Mouse (Mus musculus) cerebellum, adult 2 months (tissue): ENCODE results near the gene Dennd5b.

Source experiments
- CTCF ChIP-seq: fragments of 200-500 bp; IDR thresholded peaks from 2 replicates; pipeline ENCODE4 v1.5.1; 2011; ENCODE audit warnings: low read depth, mild to moderate bottlenecking, control low read depth, low read length, moderate library complexity, borderline replicate concordance; ENCODE audit not compliant: insufficient read depth
- POLR2A ChIP-seq: fragments of 200-500 bp; IDR thresholded peaks from 2 replicates; pipeline ENCODE4 v1.6.1; 2011; ENCODE audit warnings: low read length, control low read depth, borderline replicate concordance; ENCODE audit not compliant: insufficient read depth

DNA sequence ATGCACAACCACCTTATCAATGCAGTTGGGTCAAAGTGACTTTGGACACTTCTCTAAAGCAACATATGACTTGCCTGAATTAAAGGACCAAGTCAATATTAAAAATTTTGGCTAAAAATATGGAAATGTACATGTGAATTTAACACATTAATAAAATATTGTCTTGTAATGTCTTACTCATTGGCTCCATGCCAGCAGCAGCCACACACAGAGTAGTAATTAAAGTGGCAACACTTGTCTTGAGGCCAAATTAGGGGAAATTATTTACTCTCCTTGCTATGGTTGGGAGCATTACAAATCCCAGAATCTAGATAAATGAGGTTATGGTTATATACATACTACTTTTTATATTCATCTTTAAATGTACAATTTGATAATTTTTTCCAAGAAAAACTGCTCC, 15.5 kb upstream of the Dennd5b start:
- TF ChIP-seq CTCF: no peak
- TF ChIP-seq POLR2A: no peak
